Mouse (Mus musculus) myocyte (in vitro differentiated cells): ENCODE results near the gene Galc. TPM values are rescaled to one million over a fixed set of nuclear protein-coding genes. Genes with fewer than 3 reads are reported as not detected.
"Not testable (repeated sequence)": the region's sequence is repeated elsewhere in the genome, so short reads cannot be mapped to it uniquely, and the experiment has no call there.

Experiments
- H3K27me3 ChIP-seq: one replicate; pipeline ENCODE4 v1.6.1; 2011; ENCODE audit not compliant: control insufficient read depth, insufficient read depth, insufficient read length
- H3K36me3 ChIP-seq: one replicate; pipeline ENCODE4 v1.6.1; 2011; ENCODE audit not compliant: control insufficient read depth, insufficient read depth
- H3K4me2 ChIP-seq: one replicate; pipeline ENCODE4 v1.6.1; 2011; ENCODE audit warnings: low read depth, control low read depth
- H3K4me3 ChIP-seq: one replicate; pipeline ENCODE4 v1.5.1; 2011; ENCODE audit warnings: mild to moderate bottlenecking, control low read depth, moderate library complexity
- H3K79me2 ChIP-seq: one replicate; pipeline ENCODE4 v1.6.1; 2011; ENCODE audit not compliant: control insufficient read depth, insufficient read depth
- H3ac ChIP-seq: one replicate; pipeline ENCODE4 v1.6.1; 2011; ENCODE audit not compliant: control insufficient read depth, insufficient read length
- CEBPB ChIP-seq: IDR thresholded peaks from 2 replicates; pipeline ENCODE4 v1.6.1; 2011; ENCODE audit warnings: mild to moderate bottlenecking, moderate library complexity; ENCODE audit not compliant: poor library complexity, insufficient read depth, severe bottlenecking
- E2F4 ChIP-seq: IDR thresholded peaks from one replicate; pipeline ENCODE4 v1.6.1; 2011; ENCODE audit warnings: mild to moderate bottlenecking, control low read depth, moderate library complexity; ENCODE audit not compliant: insufficient read depth
- MAX ChIP-seq: IDR thresholded peaks from one replicate; pipeline ENCODE4 v1.6.1; 2011; ENCODE audit warnings: low read depth, mild to moderate bottlenecking, control low read depth
- MYOD1 ChIP-seq, 3 experiments: IDR thresholded peaks; one replicate each; pipeline ENCODE4 v1.6.1; 2011; ENCODE audit warnings: control low read depth in 2 of 3, low read depth in 2 of 3, mild to moderate bottlenecking in 2 of 3, moderate library complexity in 1 of 3; ENCODE audit not compliant: insufficient read length in 2 of 3, control insufficient read depth in 1 of 3
- MYOG ChIP-seq, 3 experiments: IDR thresholded peaks; one replicate each; pipeline ENCODE4 v1.6.1; 2011; ENCODE audit warnings: control low read depth in 2 of 3, low read depth in 2 of 3, mild to moderate bottlenecking in 2 of 3; ENCODE audit not compliant: insufficient read length in 2 of 3, control insufficient read depth in 1 of 3, insufficient read depth in 1 of 3
- POLR2A ChIP-seq: IDR thresholded peaks from one replicate; pipeline ENCODE4 v1.6.1; 2011; ENCODE audit warnings: low read depth, mild to moderate bottlenecking, control low read depth, moderate library complexity; ENCODE audit not compliant: insufficient read length
- POLR2AphosphoS2 ChIP-seq: IDR thresholded peaks from one replicate; pipeline ENCODE4 v1.6.1; 2011; ENCODE audit warnings: low read depth, control low read depth; ENCODE audit not compliant: insufficient read length
- REST ChIP-seq: IDR thresholded peaks from one replicate; pipeline ENCODE4 v1.6.1; 2011; ENCODE audit warnings: mild to moderate bottlenecking, control low read depth, moderate library complexity; ENCODE audit not compliant: insufficient read depth, insufficient read length
- SRF ChIP-seq: IDR thresholded peaks from one replicate; pipeline ENCODE4 v1.6.1; 2011; ENCODE audit warnings: low read depth; ENCODE audit not compliant: control insufficient read depth, insufficient read length
- TCF12 ChIP-seq: IDR thresholded peaks from one replicate; pipeline ENCODE4 v1.6.1; 2011; ENCODE audit warnings: mild to moderate bottlenecking, control low read depth; ENCODE audit not compliant: poor library complexity, insufficient read depth, severe bottlenecking
- TCF3 ChIP-seq: IDR thresholded peaks from one replicate; pipeline ENCODE4 v1.6.1; 2011; ENCODE audit warnings: low read depth, control low read depth; ENCODE audit not compliant: insufficient read length
- USF1 ChIP-seq: IDR thresholded peaks from one replicate; pipeline ENCODE4 v1.6.1; 2011; ENCODE audit warnings: low read depth, mild to moderate bottlenecking, control low read depth, moderate library complexity
- polyA plus RNA-seq: library from polyadenylated mRNA; unstranded; fragments of >200 nt; fragmentation: generic; extraction: Trizol; gene quantifications from one replicate; pipeline ENCODE4 v1.2.1, GENCODE M21; 2012; ENCODE audit warnings: missing spikeins

Gene Galc
- polyA plus RNA-seq, 1 experiment = 6.6 TPM

DNA sequence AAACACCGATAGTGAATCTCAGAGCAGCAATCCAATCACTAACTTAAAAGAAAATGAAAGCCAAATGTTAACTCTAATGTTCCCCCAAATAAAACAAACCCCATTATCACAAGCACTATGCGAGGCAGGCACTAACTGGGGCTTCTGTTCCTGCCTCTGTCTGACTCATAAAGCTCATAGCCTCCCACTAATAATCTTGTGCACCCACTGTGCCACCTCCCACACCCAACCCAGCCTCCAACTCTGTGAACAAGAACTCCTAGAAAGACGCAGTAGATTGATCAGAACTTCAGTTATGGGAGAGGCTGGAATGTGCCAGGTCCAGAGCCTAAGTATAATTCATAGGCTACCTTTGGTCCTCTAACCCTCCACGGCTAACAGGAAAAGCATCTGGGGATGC is 15.1 kb downstream of the Galc start:
- no peak overlapping the region for H3K4me3 ChIP-seq
- TF ChIP-seq SRF (no peak), E2F4 (no peak), USF1 (no peak), REST (no peak), MAX (no peak), TCF12 (no peak), TCF3 (no peak), MYOD1 (IDR thresholded peaks at IDR 0.05; ENCODE audit: control insufficient read depth in 1 of 3, insufficient read length in 2 of 3, low read depth in 2 of 3) (no peak), POLR2A (no peak)
- no peak overlapping the region for H3ac ChIP-seq
- no peak overlapping the region for H3K4me2 ChIP-seq
- no peaks in the 10 kb centered on the region for H3K27me3 ChIP-seq
- no peaks in the 10 kb centered on the region for H3K79me2 ChIP-seq
- peaks cover 4% of the 10 kb centered on the region for H3K36me3 ChIP-seq

DNA sequence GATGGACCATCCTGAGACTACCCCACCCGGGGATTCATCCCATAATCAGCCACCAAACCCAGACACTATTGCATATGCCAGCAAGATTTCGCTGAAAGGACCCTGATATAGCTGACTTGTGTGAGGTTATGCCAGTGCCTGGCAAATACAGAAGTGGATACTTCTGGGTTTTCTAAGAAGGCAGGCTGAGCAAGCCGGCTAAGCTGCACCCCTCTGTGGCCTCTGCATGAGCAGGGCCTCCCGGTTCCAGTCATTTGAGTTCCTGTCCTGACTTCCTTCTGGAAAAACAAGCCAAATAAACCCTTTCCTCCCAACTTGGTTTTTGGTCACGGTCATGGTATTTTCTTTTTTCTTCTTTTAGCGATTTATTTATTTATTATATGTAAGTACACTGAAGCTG is 20.8 kb downstream of the Galc start:
- H3K36me3 ChIP-seq, H3K79me2 ChIP-seq, H3ac ChIP-seq, H3K4me3 ChIP-seq, H3K4me2 ChIP-seq, H3K27me3 ChIP-seq: not testable (repeated sequence)

DNA sequence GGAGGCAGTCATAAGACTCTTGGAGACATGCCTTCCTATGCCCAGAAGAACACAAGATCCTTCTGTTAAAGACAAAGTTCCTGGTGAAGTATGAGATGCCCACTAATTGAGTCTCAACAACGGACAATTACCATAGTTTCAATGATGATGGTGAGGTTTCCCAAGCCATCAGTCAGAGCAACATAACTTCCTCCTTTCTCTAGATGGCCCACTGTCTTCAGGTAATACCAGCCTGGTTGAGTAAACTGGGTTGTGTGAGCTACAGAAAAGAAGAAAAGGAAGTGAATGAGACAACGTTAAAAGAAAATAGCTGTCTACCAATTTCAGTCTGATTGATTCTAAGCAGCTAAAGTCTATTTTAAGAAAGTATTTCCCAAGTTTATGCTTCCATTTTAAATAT is 32.2 kb downstream of the Galc start:
- no peak overlapping the region for H3K4me2 ChIP-seq
- peaks cover 12% of the 10 kb centered on the region for H3K36me3 ChIP-seq
- TF ChIP-seq USF1 (no peak), TCF12 (no peak), SRF (no peak), MYOD1 (IDR thresholded peaks at IDR 0.05; ENCODE audit: control insufficient read depth in 1 of 3, insufficient read length in 2 of 3, low read depth in 2 of 3) (no peak), MAX (no peak), E2F4 (no peak), POLR2A (no peak), CEBPB (no peak), POLR2AphosphoS2 (no peak), MYOG (IDR thresholded peaks at IDR 0.05; ENCODE audit: control insufficient read depth in 1 of 3, insufficient read depth in 1 of 3, insufficient read length in 2 of 3, low read depth in 2 of 3) (no peak), TCF3 (no peak), REST (no peak)
- no peak overlapping the region for H3ac ChIP-seq
- no peaks in the 10 kb centered on the region for H3K27me3 ChIP-seq
- no peaks in the 10 kb centered on the region for H3K79me2 ChIP-seq
- no peak overlapping the region for H3K4me3 ChIP-seq

DNA sequence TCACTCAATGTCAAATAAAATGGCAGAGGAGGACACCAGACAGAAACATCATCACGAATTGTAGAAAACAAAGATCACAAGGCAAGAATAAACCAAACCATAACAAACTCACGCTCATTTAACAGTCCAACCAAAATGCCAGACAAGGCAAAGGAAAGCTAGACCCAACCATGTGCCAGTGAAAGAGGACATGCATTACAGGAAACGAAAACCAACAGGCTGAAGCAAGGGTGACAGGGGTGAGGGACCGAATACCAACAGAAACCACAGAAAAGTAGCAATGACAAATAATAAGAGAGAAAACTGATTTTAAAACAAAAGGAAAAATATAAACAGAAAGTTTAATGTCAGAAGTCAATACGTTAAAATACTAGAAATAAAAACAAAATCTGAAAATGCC is 36.0 kb downstream of the Galc start:
- Histone ChIP-seq H3K79me2 (no peaks in the 10 kb centered on the region), H3K27me3 (no peaks in the 10 kb centered on the region)
- TF ChIP-seq MYOG (IDR thresholded peaks at IDR 0.05; ENCODE audit: control insufficient read depth in 1 of 3, insufficient read depth in 1 of 3, insufficient read length in 2 of 3, low read depth in 2 of 3) (no peak), POLR2AphosphoS2 (no peak), TCF12 (no peak), USF1 (no peak), SRF (no peak), POLR2A (no peak), E2F4 (no peak), CEBPB (no peak), REST (no peak), MAX (no peak), MYOD1 (IDR thresholded peaks at IDR 0.05; ENCODE audit: control insufficient read depth in 1 of 3, insufficient read length in 2 of 3, low read depth in 2 of 3) (no peak), TCF3 (no peak)

DNA sequence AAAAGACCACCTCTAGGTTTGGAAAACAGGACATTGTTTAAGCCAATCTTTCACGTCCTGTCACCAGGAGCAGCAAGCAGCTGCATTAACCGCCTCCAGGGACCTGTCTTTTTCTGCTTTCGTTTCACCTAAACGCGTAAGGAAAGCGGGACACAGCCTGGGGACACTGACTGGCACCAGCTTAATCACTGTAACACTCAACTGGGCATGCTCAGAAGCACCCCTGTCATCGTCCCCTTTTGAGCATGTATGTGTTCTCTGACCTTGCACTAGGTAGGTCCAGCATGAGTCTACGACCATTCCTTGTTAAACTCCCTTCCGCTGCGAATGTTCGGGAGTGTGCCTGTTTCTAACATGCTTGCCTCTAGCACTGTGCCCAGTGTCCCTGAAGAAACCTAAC is 42.8 kb downstream of the Galc start:
- H3K79me2 ChIP-seq = no peaks in the 10 kb centered on the region
- no peaks in the 10 kb centered on the region for H3K27me3 ChIP-seq
- no peak overlapping the region for H3K4me2 ChIP-seq
- no peaks in the 10 kb centered on the region for H3K36me3 ChIP-seq
- no peak for TF ChIP-seq MYOG (IDR thresholded peaks at IDR 0.05; ENCODE audit: control insufficient read depth in 1 of 3, insufficient read depth in 1 of 3, insufficient read length in 2 of 3, low read depth in 2 of 3)
- H3ac ChIP-seq = no peak overlapping the region
- no peak overlapping the region for H3K4me3 ChIP-seq

More for the DNA sequence above, 36.0 kb downstream of the Galc start:
- H3K36me3 ChIP-seq = peaks cover 12% of the 10 kb centered on the region
- H3K4me3 ChIP-seq = no peak overlapping the region
- H3ac ChIP-seq = no peak overlapping the region
- H3K4me2 ChIP-seq = no peak overlapping the region

DNA sequence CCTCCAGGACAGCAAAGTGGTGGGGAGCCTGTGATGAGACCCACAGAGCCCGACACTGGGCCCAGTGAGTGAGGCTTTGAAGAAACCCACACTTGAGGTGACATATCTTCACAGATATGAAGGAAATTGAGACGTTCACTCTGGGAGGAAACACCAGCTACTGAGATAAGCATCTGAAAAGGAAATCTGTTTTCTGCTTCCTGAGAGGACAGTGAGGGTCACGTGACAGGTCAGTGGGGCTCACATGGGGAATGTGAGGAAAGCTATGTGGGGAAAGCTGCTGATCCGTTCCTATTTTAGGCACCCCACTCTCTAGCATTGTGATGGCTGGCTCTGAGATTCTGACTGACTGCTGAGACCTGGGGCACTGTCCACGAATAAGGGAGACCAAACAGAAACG is 43.7 kb downstream of the Galc start:
- no peak overlapping the region for H3K4me3 ChIP-seq
- TF ChIP-seq POLR2AphosphoS2 = no peak
- TF ChIP-seq TCF12 = no peak
- TF ChIP-seq SRF = no peak
- TF ChIP-seq REST = no peak
- TF ChIP-seq E2F4 = no peak
- no peak for TF ChIP-seq MYOD1 (IDR thresholded peaks at IDR 0.05; ENCODE audit: control insufficient read depth in 1 of 3, insufficient read length in 2 of 3, low read depth in 2 of 3)
- TF ChIP-seq MAX = no peak
- no peak for TF ChIP-seq MYOG (IDR thresholded peaks at IDR 0.05; ENCODE audit: control insufficient read depth in 1 of 3, insufficient read depth in 1 of 3, insufficient read length in 2 of 3, low read depth in 2 of 3)
- no peak for TF ChIP-seq USF1
- no peaks in the 10 kb centered on the region for H3K79me2 ChIP-seq
- no peak overlapping the region for H3K4me2 ChIP-seq
- no peaks in the 10 kb centered on the region for H3K36me3 ChIP-seq
- no peaks in the 10 kb centered on the region for H3K27me3 ChIP-seq
- H3ac ChIP-seq = no peak overlapping the region
